Mouse (Mus musculus): ENCODE measurements around the gene Fancc. TPM values are rescaled to one million over a fixed set of nuclear protein-coding genes. Genes with fewer than 3 reads are reported as not detected.

Fancc gene
- polyA plus RNA-seq, 1 experiment from 2014 or later, result 16.6 TPM

DNA sequence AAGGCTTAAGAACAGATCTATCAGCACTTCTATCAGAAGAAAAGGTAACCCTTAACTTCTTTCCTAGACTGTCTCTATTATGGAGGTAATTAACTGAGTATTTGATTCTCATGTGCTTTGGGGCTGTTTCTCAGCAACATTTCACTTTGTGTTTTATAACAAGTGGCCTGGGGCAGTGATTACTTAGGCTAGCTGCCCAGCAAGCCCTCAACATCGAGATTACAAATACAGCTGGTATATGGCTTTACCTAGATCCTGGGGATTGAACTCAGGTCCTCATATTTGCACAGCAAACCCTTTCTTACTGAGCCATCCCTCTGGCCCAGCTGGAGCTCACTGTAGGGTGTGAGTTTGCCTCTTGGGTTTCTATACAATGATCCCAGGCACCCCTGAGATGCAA lies 9.3 kb upstream of the Fancc start:
- Histone ChIP-seq H3K9ac (ENCODE audit: low read length) (no peak overlapping the region), H3K27me3 (ENCODE audit: control insufficient read depth, insufficient read depth, low read length) (no peaks in the 10 kb centered on the region), H3K9me3 (replicated peaks; ENCODE audit: control insufficient read depth, low read length) (no peaks in the 10 kb centered on the region), H3K4me1 (ENCODE audit: control insufficient read depth, insufficient read depth, low read length) (no peaks in the 10 kb centered on the region), H3K4me3 (ENCODE audit: low read length) (no peak overlapping the region), H3K36me3 (ENCODE audit: control insufficient read depth, insufficient read depth) (peaks cover 29% of the 10 kb centered on the region), H3K4me2 (ENCODE audit: low read depth, low read length) (no peak overlapping the region), H3K27ac (ENCODE audit: low read length) (no peak overlapping the region)
- ATAC-seq (replicated peaks; ENCODE audit: extremely low read depth, insufficient read depth, low FRiP score), result no peak
- 63% methylated on average over 1 of the region's 1 CpGs for WGBS

GRCm38 (mm10) chr13:63502391-63502790 lies 5.3 kb upstream of the Fancc start:
- no peaks in the 10 kb centered on the region for H3K9me3 ChIP-seq (replicated peaks; ENCODE audit: control insufficient read depth, low read length)
- H3K4me2 ChIP-seq (ENCODE audit: low read depth, low read length), result no peak overlapping the region
- H3K27me3 ChIP-seq (ENCODE audit: control insufficient read depth, insufficient read depth, low read length), result no peaks in the 10 kb centered on the region
- H3K4me1 ChIP-seq (ENCODE audit: control insufficient read depth, insufficient read depth, low read length), result no peaks in the 10 kb centered on the region
- H3K36me3 ChIP-seq (ENCODE audit: control insufficient read depth, insufficient read depth), result no peaks in the 10 kb centered on the region; the same call in 1 of the 2 replicates
- no peak overlapping the region for H3K4me3 ChIP-seq (ENCODE audit: low read length)
- WGBS, result 91% methylated on average over 2 of the region's 2 CpGs
- ATAC-seq (replicated peaks; ENCODE audit: extremely low read depth, insufficient read depth, low FRiP score), result no peak
- no peak overlapping the region for H3K27ac ChIP-seq (ENCODE audit: low read length)
- H3K9ac ChIP-seq (ENCODE audit: low read length), result no peak overlapping the region

DNA sequence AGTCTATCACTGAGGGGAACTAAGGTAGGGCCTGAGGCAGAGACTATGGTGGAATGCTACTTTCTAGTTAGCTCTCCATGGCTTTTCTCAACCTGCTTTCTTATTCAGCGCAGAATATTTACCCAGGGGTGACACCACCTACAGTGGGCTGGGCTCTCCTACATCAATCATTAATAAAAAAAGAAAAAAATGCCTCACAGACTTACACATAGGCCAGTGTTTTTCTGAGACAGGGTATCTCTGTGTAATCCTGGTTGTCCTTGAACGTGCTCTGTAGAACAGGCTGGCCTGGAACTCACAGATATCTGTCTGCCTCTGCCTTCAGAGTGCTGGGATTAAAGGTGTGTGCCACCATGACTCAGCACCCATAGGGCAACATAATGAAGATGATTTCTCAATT lies 2.4 kb upstream of the Fancc start:
- H3K9ac ChIP-seq (ENCODE audit: low read length), result no peak overlapping the region
- H3K27me3 ChIP-seq (ENCODE audit: control insufficient read depth, insufficient read depth, low read length), result no peaks in the 10 kb centered on the region
- H3K4me1 ChIP-seq (ENCODE audit: control insufficient read depth, insufficient read depth, low read length), result peaks cover 2% of the 10 kb centered on the region; the same call in 1 of the 2 replicates
- H3K4me2 ChIP-seq (ENCODE audit: low read depth, low read length), result no peak overlapping the region
- WGBS, result 78% methylated on average over 2 of the region's 2 CpGs
- no peak for ATAC-seq (replicated peaks; ENCODE audit: extremely low read depth, insufficient read depth, low FRiP score)
- no peak overlapping the region for H3K27ac ChIP-seq (ENCODE audit: low read length)
- H3K36me3 ChIP-seq (ENCODE audit: control insufficient read depth, insufficient read depth), result no peaks in the 10 kb centered on the region
- no peaks in the 10 kb centered on the region for H3K9me3 ChIP-seq (replicated peaks; ENCODE audit: control insufficient read depth, low read length)
- H3K4me3 ChIP-seq (ENCODE audit: low read length), result no peak overlapping the region

GRCm38 (mm10) chr13:63487707-63488042 lies 9.4 kb downstream of the Fancc start:
- H3K4me3 ChIP-seq (ENCODE audit: low read length), result no peak overlapping the region
- H3K36me3 ChIP-seq (ENCODE audit: control insufficient read depth, insufficient read depth), result no peaks in the 10 kb centered on the region
- no peaks in the 10 kb centered on the region for H3K4me1 ChIP-seq (ENCODE audit: control insufficient read depth, insufficient read depth, low read length)
- no peak overlapping the region for H3K4me2 ChIP-seq (ENCODE audit: low read depth, low read length)
- WGBS, result 56% methylated on average over 7 of the region's 7 CpGs
- no peak overlapping the region for H3K27ac ChIP-seq (ENCODE audit: low read length)
- no peaks in the 10 kb centered on the region for H3K9me3 ChIP-seq (replicated peaks; ENCODE audit: control insufficient read depth, low read length)
- no peaks in the 10 kb centered on the region for H3K27me3 ChIP-seq (ENCODE audit: control insufficient read depth, insufficient read depth, low read length)
- ATAC-seq (replicated peaks; ENCODE audit: extremely low read depth, insufficient read depth, low FRiP score), result no peak
- H3K9ac ChIP-seq (ENCODE audit: low read length), result no peak overlapping the region

DNA sequence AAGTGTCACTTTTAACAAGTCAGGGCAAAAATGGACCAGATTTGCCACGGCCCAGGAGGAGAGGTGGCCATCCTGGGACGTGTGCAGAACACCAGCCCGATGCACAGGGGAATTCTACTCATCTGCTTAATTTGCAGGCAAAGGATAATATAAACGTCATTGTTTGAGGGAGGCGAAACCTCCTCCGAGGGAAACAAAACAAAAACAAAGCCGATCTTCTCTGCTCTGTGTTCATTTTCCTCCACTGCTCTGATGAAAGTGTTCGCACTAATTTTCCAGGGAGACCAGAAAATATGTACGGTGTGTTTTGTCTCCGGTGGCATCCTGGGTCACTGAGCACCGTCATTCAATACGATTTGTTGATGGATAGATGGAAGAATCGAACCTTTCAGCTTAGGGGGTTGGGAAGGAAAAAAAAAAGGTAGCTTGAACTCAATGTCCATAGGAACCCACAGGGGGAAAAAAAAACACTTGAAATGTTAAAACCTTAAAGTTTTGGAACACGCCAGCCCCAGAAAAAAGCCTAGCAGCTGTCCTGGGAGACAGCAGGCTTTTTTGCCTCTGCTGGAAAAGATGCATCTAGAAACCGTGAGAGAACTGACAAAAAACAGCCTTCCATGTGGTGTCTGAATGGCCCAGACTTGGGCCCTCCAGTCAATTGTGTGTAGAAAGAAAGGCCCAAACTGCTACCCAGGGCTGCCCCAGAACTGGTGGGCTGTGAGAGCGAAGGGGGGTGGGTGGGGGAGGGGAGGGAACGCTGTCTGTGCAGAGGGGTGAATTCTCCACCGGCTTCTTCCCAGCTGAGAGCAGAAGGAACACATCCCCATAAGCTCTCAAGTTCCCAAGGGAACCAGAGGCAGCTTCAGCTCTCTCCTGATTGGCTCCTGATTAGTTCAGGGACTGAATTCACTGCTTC lies 10.0 kb downstream of the Fancc start:
- no peak overlapping the region for H3K4me2 ChIP-seq (ENCODE audit: low read depth, low read length)
- 47% methylated on average over 18 of the region's 18 CpGs for WGBS

GRCm38 (mm10) chr13:63475356-63475755 lies 21.7 kb downstream of the Fancc start:
- Histone ChIP-seq H3K9me3 (replicated peaks; ENCODE audit: control insufficient read depth, low read length) (no peaks in the 10 kb centered on the region), H3K27me3 (ENCODE audit: control insufficient read depth, insufficient read depth, low read length) (no peaks in the 10 kb centered on the region), H3K36me3 (ENCODE audit: control insufficient read depth, insufficient read depth) (no peaks in the 10 kb centered on the region), H3K4me2 (ENCODE audit: low read depth, low read length) (no peak overlapping the region), H3K27ac (ENCODE audit: low read length) (no peak overlapping the region), H3K9ac (ENCODE audit: low read length) (no peak overlapping the region), H3K4me3 (ENCODE audit: low read length) (no peak overlapping the region), H3K4me1 (ENCODE audit: control insufficient read depth, insufficient read depth, low read length) (peaks cover 3% of the 10 kb centered on the region; the same call in 1 of the 2 replicates)
- 60% methylated on average over 8 of the region's 8 CpGs for WGBS
- ATAC-seq (replicated peaks; ENCODE audit: extremely low read depth, insufficient read depth, low FRiP score), result no peak

More for the DNA sequence above, 10.0 kb downstream of the Fancc start:
- H3K36me3 ChIP-seq (ENCODE audit: control insufficient read depth, insufficient read depth), result no peaks in the 10 kb centered on the region
- no peaks in the 10 kb centered on the region for H3K4me1 ChIP-seq (ENCODE audit: control insufficient read depth, insufficient read depth, low read length)
- H3K9ac ChIP-seq (ENCODE audit: low read length), result no peak overlapping the region
- H3K27me3 ChIP-seq (ENCODE audit: control insufficient read depth, insufficient read depth, low read length), result no peaks in the 10 kb centered on the region
- H3K27ac ChIP-seq (ENCODE audit: low read length), result no peak overlapping the region
- H3K4me3 ChIP-seq (ENCODE audit: low read length), result no peak overlapping the region
- ATAC-seq (replicated peaks; ENCODE audit: extremely low read depth, insufficient read depth, low FRiP score), result no peak
- H3K9me3 ChIP-seq (replicated peaks; ENCODE audit: control insufficient read depth, low read length), result no peaks in the 10 kb centered on the region

DNA sequence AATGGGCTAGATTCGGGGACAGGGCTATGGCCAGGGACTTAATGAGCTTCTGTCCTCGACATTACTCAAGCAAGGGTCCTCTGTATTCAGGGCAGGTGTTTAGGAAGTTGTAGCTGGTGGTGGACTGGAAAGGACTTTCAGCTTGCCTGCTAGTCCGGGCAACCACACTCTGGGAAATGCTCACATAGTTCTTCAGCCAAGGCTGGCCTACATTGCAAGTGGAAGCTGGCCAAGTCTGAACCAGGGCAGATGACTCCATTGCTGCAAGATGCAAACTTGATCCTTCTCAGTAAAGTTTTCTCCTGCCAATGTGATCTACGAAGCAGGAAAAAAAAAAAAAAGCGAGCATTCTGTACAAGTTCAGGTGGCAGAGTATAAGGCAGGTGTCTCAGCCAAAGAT lies 44.2 kb downstream of the Fancc start:
- Histone ChIP-seq H3K4me3 (ENCODE audit: low read length) (no peak overlapping the region), H3K9me3 (replicated peaks; ENCODE audit: control insufficient read depth, low read length) (no peaks in the 10 kb centered on the region), H3K36me3 (ENCODE audit: control insufficient read depth, insufficient read depth) (no peaks in the 10 kb centered on the region), H3K27me3 (ENCODE audit: control insufficient read depth, insufficient read depth, low read length) (no peaks in the 10 kb centered on the region), H3K27ac (ENCODE audit: low read length) (no peak overlapping the region), H3K4me1 (ENCODE audit: control insufficient read depth, insufficient read depth, low read length) (no peaks in the 10 kb centered on the region), H3K4me2 (ENCODE audit: low read depth, low read length) (no peak overlapping the region), H3K9ac (ENCODE audit: low read length) (no peak overlapping the region)
- WGBS, result 69% methylated on average over 5 of the region's 5 CpGs
- ATAC-seq (replicated peaks; ENCODE audit: extremely low read depth, insufficient read depth, low FRiP score), result no peak

DNA sequence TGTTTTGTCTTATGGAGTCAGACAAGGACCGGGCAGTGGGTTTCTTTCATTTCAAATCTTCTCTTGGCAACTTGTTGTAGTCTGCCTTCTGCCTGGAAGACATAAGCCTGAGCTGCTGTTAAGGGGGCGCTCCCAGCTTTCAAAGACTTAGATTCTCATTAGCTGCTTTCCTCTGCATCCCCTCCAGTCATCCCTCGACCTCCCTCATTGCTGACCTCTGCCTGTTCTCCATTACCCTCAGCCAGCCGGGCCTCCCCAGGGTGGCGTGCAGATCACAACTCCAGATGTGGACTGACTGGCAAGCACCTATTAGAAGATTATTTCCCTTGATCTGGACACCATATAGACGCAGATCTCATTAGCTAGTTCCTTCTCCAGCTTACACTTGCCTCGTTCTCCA lies 45.9 kb downstream of the Fancc start:
- Histone ChIP-seq H3K9ac (ENCODE audit: low read length) (no peak overlapping the region), H3K4me3 (ENCODE audit: low read length) (no peak overlapping the region), H3K9me3 (replicated peaks; ENCODE audit: control insufficient read depth, low read length) (no peaks in the 10 kb centered on the region), H3K36me3 (ENCODE audit: control insufficient read depth, insufficient read depth) (no peaks in the 10 kb centered on the region), H3K4me2 (ENCODE audit: low read depth, low read length) (no peak overlapping the region), H3K27ac (ENCODE audit: low read length) (no peak overlapping the region), H3K27me3 (ENCODE audit: control insufficient read depth, insufficient read depth, low read length) (no peaks in the 10 kb centered on the region), H3K4me1 (ENCODE audit: control insufficient read depth, insufficient read depth, low read length) (no peaks in the 10 kb centered on the region)
- ATAC-seq (replicated peaks; ENCODE audit: extremely low read depth, insufficient read depth, low FRiP score), result no peak
- 66% methylated on average over 7 of the region's 7 CpGs for WGBS

- Histone ChIP-seq H3K9me3 (replicated peaks; ENCODE audit: control insufficient read depth, low read length) (no peaks in the 10 kb centered on the region), H3K4me1 (ENCODE audit: control insufficient read depth, insufficient read depth, low read length) (no peaks in the 10 kb centered on the region), H3K27ac (ENCODE audit: low read length) (no peak overlapping the region), H3K36me3 (ENCODE audit: control insufficient read depth, insufficient read depth) (no peaks in the 10 kb centered on the region), H3K4me2 (ENCODE audit: low read depth, low read length) (no peak overlapping the region), H3K9ac (ENCODE audit: low read length) (no peak overlapping the region), H3K27me3 (ENCODE audit: control insufficient read depth, insufficient read depth, low read length) (no peaks in the 10 kb centered on the region), H3K4me3 (ENCODE audit: low read length) (no peak overlapping the region)
- ATAC-seq (replicated peaks; ENCODE audit: extremely low read depth, insufficient read depth, low FRiP score), result no peak
- WGBS, result 67% methylated on average over 6 of the region's 6 CpGs
These were observed 51.7 kb downstream of the Fancc start for GRCm38 (mm10) chr13:63445419-63445818.

Data from heart, embryonic 16.5 days (tissue).